Mouse (Mus musculus) CH12.LX (cell line): ENCODE measurements around the gene Plxna2. TPM values are rescaled to one million over a fixed set of nuclear protein-coding genes. Genes with fewer than 3 reads are reported as not detected.
A peak's percentile ranks its signal among the peaks of the same experiment; 100 is the strongest.

ENCODE experiments used
- DNase-seq: peaks from one replicate; pipeline ENCODE4 v3.0.0-alpha.2; 2013; ENCODE audit errors: extremely low read depth
- H3K27ac ChIP-seq: 2 replicates; pipeline ENCODE4 v1.5.1; 2012; ENCODE audit warnings: low read depth, mild to moderate bottlenecking, control low read depth, moderate library complexity; ENCODE audit not compliant: insufficient read depth
- H3K27me3 ChIP-seq: replicated peaks from 2 replicates; pipeline ENCODE3; 2012; ENCODE audit warnings: inconsistent platforms
- H3K36me3 ChIP-seq, 2 experiments: replicated peaks in 1 of 2; 2 replicates each; pipeline versions ENCODE3 to v1.6.1; 2012; ENCODE audit warnings: inconsistent platforms in 1 of 2, low read length in 1 of 2, mild to moderate bottlenecking in 1 of 2, mixed read lengths in 1 of 2, moderate library complexity in 1 of 2; ENCODE audit not compliant: control insufficient read depth in 1 of 2, insufficient read depth in 1 of 2
- H3K4me1 ChIP-seq, 2 experiments: 2 replicates each; pipeline ENCODE4 v1.6.1; 2012; ENCODE audit warnings: inconsistent platforms in 1 of 2, moderate library complexity in 1 of 2; ENCODE audit not compliant: insufficient read depth in 2 of 2, control insufficient read depth in 1 of 2
- H3K4me2 ChIP-seq: 2 replicates; pipeline ENCODE4 v1.6.1; 2012; ENCODE audit warnings: low read depth, mild to moderate bottlenecking, control low read depth; ENCODE audit not compliant: poor library complexity, insufficient read depth, severe bottlenecking
- H3K4me3 ChIP-seq, 3 experiments: fragments of 150-350 bp in 1 of 3; sonication (generic) in 1 of 3; replicated peaks in 1 of 3; 2 replicates each; pipeline versions ENCODE3 to v1.5.1; 2011 to 2012; ENCODE audit warnings: low read depth in 2 of 3, low read length in 2 of 3, mild to moderate bottlenecking in 2 of 3, moderate library complexity in 2 of 3, control low read depth in 1 of 3, improper control_type of control experiment in 1 of 3, inconsistent platforms in 1 of 3, mixed read lengths in 1 of 3; ENCODE audit not compliant: poor library complexity in 1 of 3
- H3K79me2 ChIP-seq: replicated peaks from 2 replicates; pipeline ENCODE4 v1.6.1; 2012; ENCODE audit warnings: mild to moderate bottlenecking, moderate library complexity; ENCODE audit not compliant: control insufficient read depth, poor library complexity, insufficient read depth, severe bottlenecking; ENCODE audit errors: extremely low read depth
- H3K9ac ChIP-seq: 2 replicates; pipeline ENCODE4 v1.6.1; 2012; ENCODE audit warnings: low read depth, mild to moderate bottlenecking, control low read depth, moderate library complexity; ENCODE audit not compliant: insufficient read depth
- H3K9me3 ChIP-seq: replicated peaks from 2 replicates; pipeline ENCODE3; 2012; ENCODE audit warnings: low read length, inconsistent platforms, mixed read lengths
- BHLHE40 ChIP-seq: IDR thresholded peaks from 2 replicates; pipeline ENCODE4 v1.6.1; 2011; ENCODE audit warnings: mild to moderate bottlenecking, low read depth, low read length, improper control_type of control experiment
- CHD1 ChIP-seq: IDR thresholded peaks from 2 replicates; pipeline ENCODE4 v1.6.1; 2012; ENCODE audit warnings: low read depth, low read length, improper control_type of control experiment, inconsistent platforms
- CHD2 ChIP-seq: IDR thresholded peaks from 2 replicates; pipeline ENCODE4 v1.6.1; 2011; ENCODE audit warnings: low read length, improper control_type of control experiment
- CTCF ChIP-seq, 2 experiments: IDR thresholded peaks in 1 of 2; conservative IDR thresholded peaks in 1 of 2; 2 replicates each; pipeline ENCODE4 v1.5.1; 2011 to 2012; ENCODE audit warnings: low read depth in 2 of 2, low read length in 2 of 2, improper control_type of control experiment in 1 of 2, inconsistent platforms in 1 of 2, mild to moderate bottlenecking in 1 of 2, moderate library complexity in 1 of 2
- E2F4 ChIP-seq: IDR thresholded peaks from 2 replicates; pipeline ENCODE4 v1.6.1; 2011; ENCODE audit warnings: low read depth, low read length, improper control_type of control experiment; ENCODE audit not compliant: insufficient replicate concordance
- ELF1 ChIP-seq: IDR thresholded peaks from 2 replicates; pipeline ENCODE4 v1.6.1; 2014; ENCODE audit warnings: low read depth, mild to moderate bottlenecking, inconsistent platforms, low read length, improper control_type of control experiment
- EP300 ChIP-seq: IDR thresholded peaks from 2 replicates; pipeline ENCODE4 v1.6.1; 2011; ENCODE audit warnings: low read length, improper control_type of control experiment
- GABPA ChIP-seq: IDR thresholded peaks from 2 replicates; pipeline ENCODE4 v1.6.1; 2012; ENCODE audit warnings: low read depth, low read length, improper control_type of control experiment, inconsistent platforms; ENCODE audit not compliant: insufficient replicate concordance
- IRF4 ChIP-seq: IDR thresholded peaks from 2 replicates; pipeline ENCODE4 v1.6.1; 2014; ENCODE audit warnings: low read depth, mild to moderate bottlenecking, inconsistent platforms, low read length, improper control_type of control experiment
- JUND ChIP-seq: conservative IDR thresholded peaks from 2 replicates; pipeline ENCODE4 v1.6.1; 2011; ENCODE audit warnings: low read depth, low read length, improper control_type of control experiment
- MAFK ChIP-seq: IDR thresholded peaks from 2 replicates; pipeline ENCODE4 v1.6.1; 2011; ENCODE audit warnings: low read length, improper control_type of control experiment; ENCODE audit not compliant: insufficient replicate concordance
- MAX ChIP-seq: IDR thresholded peaks from 2 replicates; pipeline ENCODE4 v1.6.1; 2011; ENCODE audit warnings: low read length, improper control_type of control experiment
- MAZ ChIP-seq: IDR thresholded peaks from 2 replicates; pipeline ENCODE4 v1.6.1; 2012; ENCODE audit warnings: low read depth, mild to moderate bottlenecking, inconsistent platforms, low read length, improper control_type of control experiment, moderate library complexity
- MEF2A ChIP-seq: IDR thresholded peaks from 2 replicates; pipeline ENCODE4 v1.6.1; 2014; ENCODE audit warnings: low read depth, mild to moderate bottlenecking, inconsistent platforms, low read length, improper control_type of control experiment, borderline replicate concordance
- MXI1 ChIP-seq: IDR thresholded peaks from 2 replicates; pipeline ENCODE4 v1.6.1; 2011; ENCODE audit warnings: mild to moderate bottlenecking, low read depth, low read length, improper control_type of control experiment
- MYC ChIP-seq: IDR thresholded peaks from 2 replicates; pipeline ENCODE4 v1.6.1; 2011; ENCODE audit warnings: low read depth, mild to moderate bottlenecking, improper control_type of control experiment, low read length
- NELFE ChIP-seq: IDR thresholded peaks from 2 replicates; pipeline ENCODE4 v1.6.1; 2011; ENCODE audit warnings: low read depth, low read length, improper control_type of control experiment
- POLR2AphosphoS2 ChIP-seq: IDR thresholded peaks from 2 replicates; pipeline ENCODE4 v1.6.1; 2011; ENCODE audit warnings: low read depth, low read length, improper control_type of control experiment
- RCOR1 ChIP-seq: conservative IDR thresholded peaks from 2 replicates; pipeline ENCODE4 v1.6.1; 2012; ENCODE audit warnings: low read depth, mild to moderate bottlenecking, inconsistent platforms, low read length, improper control_type of control experiment
- SIN3A ChIP-seq: IDR thresholded peaks from 2 replicates; pipeline ENCODE4 v1.6.1; 2012; ENCODE audit warnings: low read length, improper control_type of control experiment, inconsistent platforms
- SMC3 ChIP-seq: IDR thresholded peaks from 2 replicates; pipeline ENCODE4 v1.6.1; 2011; ENCODE audit warnings: low read depth, low read length, improper control_type of control experiment
- TCF12 ChIP-seq: IDR thresholded peaks from 2 replicates; pipeline ENCODE4 v1.6.1; 2014; ENCODE audit warnings: low read depth, mild to moderate bottlenecking, inconsistent platforms, low read length, improper control_type of control experiment
- USF2 ChIP-seq: conservative IDR thresholded peaks from 2 replicates; pipeline ENCODE4 v1.6.1; 2011; ENCODE audit warnings: low read depth, low read length, improper control_type of control experiment
- ZC3H11A ChIP-seq: IDR thresholded peaks from 2 replicates; pipeline ENCODE4 v1.6.1; 2012; ENCODE audit warnings: low read depth, mild to moderate bottlenecking, inconsistent platforms, low read length, improper control_type of control experiment
- ZMIZ1 ChIP-seq: IDR thresholded peaks from 2 replicates; pipeline ENCODE4 v1.6.1; 2012; ENCODE audit warnings: low read depth, mild to moderate bottlenecking, inconsistent platforms, low read length, improper control_type of control experiment
- ZNF384 ChIP-seq: IDR thresholded peaks from 2 replicates; pipeline ENCODE4 v1.6.1; 2012; ENCODE audit warnings: low read depth, low read length, improper control_type of control experiment, inconsistent platforms
- dilution Hi-C: fragments of 300-500 bp; cut with MboI; formaldehyde crosslinking; loops from 2 replicates; pipeline ENCODE4 v1.14.3; 2020; ENCODE audit warnings: low sequenced_read_pairs; ENCODE audit not compliant: extremely low pct_unique_long_range_greater_than_20kb, extremely low pct_ligation_motif_present
- in situ Hi-C: fragments of 300-500 bp; cut with MboI; formaldehyde crosslinking; loops from 3 replicates; pipeline ENCODE4 v1.14.3; 2019; ENCODE audit warnings: low sequenced_read_pairs, low pct_ligation_motif_present, low pct_unique_long_range_greater_than_20kb, mixed read lengths
- polyA plus RNA-seq: library from polyadenylated mRNA; unstranded; fragments of >175 nt; gene quantifications from 2 replicates; pipeline ENCODE4 v1.2.1, GENCODE M21; 2012; ENCODE audit warnings: low read depth; ENCODE audit not compliant: insufficient read length
- total RNA-seq, 2 experiments: library from RNA; depleted of rRNA; stranded (reverse); fragments of 300-350 nt in 1 of 2; fragments of >200 nt in 1 of 2; gene quantifications; 2 replicates each; pipeline ENCODE4 v1.2.3; 2012 to 2014

Plxna2 gene
- total and polyA plus RNA-seq, 3 experiments = 0.04 to 0.05 (median 0.04) TPM

GRCm38 (mm10) chr1:194814187-194814586 is 196.2 kb downstream of the Plxna2 start:
- H3K79me2 ChIP-seq = no peaks in the 10 kb centered on the region
- peaks cover 0 to 7% of the 10 kb centered on the region in 2 experiments; a peak in 1 of 4 replicates for H3K4me1 ChIP-seq
- no peak for DNase-seq
- TF ChIP-seq ZNF384 = peak; percentile 71
- no peak for TF ChIP-seq CHD2
- peak; percentile 72 for TF ChIP-seq JUND
- TF ChIP-seq BHLHE40 = 0 out of 2 replicates have a peak, but pooled peaks have one; percentile 21
- no peak for TF ChIP-seq MAZ
- TF ChIP-seq IRF4 = peak; percentile 67
- TF ChIP-seq SMC3 = peak; percentile 4; the same call in 1 of the 2 replicates
- TF ChIP-seq EP300 = peak; percentile 81
- H3K36me3 ChIP-seq = no peaks in the 10 kb centered on the region
- H3K27ac ChIP-seq = no peak overlapping the region
- H3K4me3 ChIP-seq = no peak overlapping the region
- H3K9ac ChIP-seq = no peak overlapping the region
- H3K4me2 ChIP-seq = no peak overlapping the region
- no peaks in the 10 kb centered on the region for H3K9me3 ChIP-seq
- in situ Hi-C loops = loop anchor here (25.0 kb wide), 1 partner anchor 177 kb away; no protein-coding TSS in a partner anchor
- dilution Hi-C loops = no loop called here
- no peaks in the 10 kb centered on the region for H3K27me3 ChIP-seq

GRCm38 (mm10) chr1:194815547-194815946 is 197.5 kb downstream of the Plxna2 start:
- Histone ChIP-seq H3K27ac (no peak overlapping the region), H3K4me2 (no peak overlapping the region)

GRCm38 (mm10) chr1:194816913-194817312 is 198.9 kb downstream of the Plxna2 start:
- H3K9me3 ChIP-seq = no peaks in the 10 kb centered on the region
- H3K79me2 ChIP-seq = no peaks in the 10 kb centered on the region
- H3K27me3 ChIP-seq = no peaks in the 10 kb centered on the region
- DNase-seq = peak; percentile 82
- in situ Hi-C loops (loop anchor here (25.0 kb wide), 1 partner anchor 180 kb away; no protein-coding TSS in a partner anchor), dilution Hi-C loops (no loop called here)
- no peak overlapping the region for H3K4me3 ChIP-seq
- H3K36me3 ChIP-seq = no peaks in the 10 kb centered on the region
- no peak overlapping the region for H3K9ac ChIP-seq
- no peak overlapping the region for H3K4me2 ChIP-seq
- peaks cover 0 to 7% of the 10 kb centered on the region in 2 experiments; a peak in 1 of 4 replicates for H3K4me1 ChIP-seq
- no peak overlapping the region for H3K27ac ChIP-seq
- TF ChIP-seq MEF2A (0 out of 2 replicates have a peak, but pooled peaks have one; percentile 19), MAX (peak; percentile 96), MAFK (no peak), SIN3A (peak; percentile 66), SMC3 (peak; percentile 98), MYC (peak; percentile 99), MXI1 (peak; percentile 81), ELF1 (peak; percentile 29; the same call in 1 of the 2 replicates), MAZ (peak; percentile 54; the same call in 1 of the 2 replicates), E2F4 (0 out of 2 replicates have a peak, but pooled peaks have one; percentile 30), CHD1 (peak; percentile 50; the same call in 1 of the 2 replicates), CTCF (conservative IDR thresholded peaks at IDR 0.05 in 1 of 2, IDR thresholded peaks at IDR 0.05 in 1 of 2; ENCODE audit: low read depth in 2 of 2, low read length in 2 of 2) (peak; percentile 75 to 99), ZC3H11A (peak; percentile 96), POLR2AphosphoS2 (no peak), RCOR1 (peak; percentile 71; the same call in 1 of the 2 replicates), JUND (peak; percentile 56), USF2 (no peak), ZMIZ1 (no peak), NELFE (peak; percentile 70; the same call in 1 of the 2 replicates), EP300 (peak; percentile 34; the same call in 1 of the 2 replicates), GABPA (no peak)

More at GRCm38 (mm10) chr1:194815547-194815946, 197.5 kb downstream of the Plxna2 start:
- no peaks in the 10 kb centered on the region for H3K36me3 ChIP-seq
- H3K4me1 ChIP-seq = peaks cover 0 to 7% of the 10 kb centered on the region in 2 experiments; a peak in 1 of 4 replicates
- H3K79me2 ChIP-seq = no peaks in the 10 kb centered on the region
- in situ Hi-C loops = loop anchor here (25.0 kb wide), 1 partner anchor 178 kb away; no protein-coding TSS in a partner anchor
- H3K9ac ChIP-seq = no peak overlapping the region
- dilution Hi-C loops = no loop called here
- DNase-seq = no peak
- no peak for TF ChIP-seq TCF12
- no peaks in the 10 kb centered on the region for H3K9me3 ChIP-seq
- H3K27me3 ChIP-seq = no peaks in the 10 kb centered on the region
- H3K4me3 ChIP-seq = no peak overlapping the region
